Mouse (Mus musculus): ENCODE data around the gene Cd6.

Cd6 gene

DNA sequence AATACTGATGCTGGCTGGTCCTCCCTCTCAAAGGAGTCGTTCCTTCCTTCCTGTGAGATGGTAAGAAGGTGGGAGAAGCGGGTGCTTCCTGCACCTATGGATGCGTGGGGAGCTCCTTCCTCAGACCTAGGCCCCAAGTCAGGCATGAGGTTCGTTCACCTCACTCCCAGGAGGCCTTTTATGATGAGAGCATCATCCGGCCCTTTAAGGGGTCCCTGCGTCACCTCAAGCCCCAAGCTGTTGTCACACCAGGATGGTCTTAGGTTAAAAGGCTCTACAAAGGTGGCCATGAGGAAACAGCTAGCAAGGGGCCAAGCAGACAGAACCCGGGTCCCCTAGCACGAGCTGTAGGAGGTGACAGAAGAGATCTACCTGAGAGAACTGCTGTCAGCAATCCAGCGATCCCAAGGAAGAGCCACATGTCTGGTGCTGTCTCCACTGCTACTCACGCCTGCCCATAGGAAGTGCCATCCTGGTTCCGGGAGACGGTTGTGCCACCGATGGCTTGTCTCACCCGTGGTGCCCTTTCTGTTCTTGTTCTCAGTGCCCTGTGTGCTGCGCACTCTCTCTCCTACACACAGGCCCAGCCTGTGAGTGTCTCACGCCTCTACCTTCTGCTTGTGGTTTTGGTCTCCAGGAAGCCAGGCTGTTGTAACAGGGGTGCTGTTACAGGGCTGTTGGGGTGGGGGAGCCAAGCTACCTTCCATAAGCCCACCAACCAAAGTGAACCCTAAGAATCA is at the start of gene Cd6:
Gene Cd6, minus strand, starts transcription at position 623 of the 740 bp plus-strand sequence.
- no peak for DNase-seq (ENCODE audit: low spot score)

DNA sequence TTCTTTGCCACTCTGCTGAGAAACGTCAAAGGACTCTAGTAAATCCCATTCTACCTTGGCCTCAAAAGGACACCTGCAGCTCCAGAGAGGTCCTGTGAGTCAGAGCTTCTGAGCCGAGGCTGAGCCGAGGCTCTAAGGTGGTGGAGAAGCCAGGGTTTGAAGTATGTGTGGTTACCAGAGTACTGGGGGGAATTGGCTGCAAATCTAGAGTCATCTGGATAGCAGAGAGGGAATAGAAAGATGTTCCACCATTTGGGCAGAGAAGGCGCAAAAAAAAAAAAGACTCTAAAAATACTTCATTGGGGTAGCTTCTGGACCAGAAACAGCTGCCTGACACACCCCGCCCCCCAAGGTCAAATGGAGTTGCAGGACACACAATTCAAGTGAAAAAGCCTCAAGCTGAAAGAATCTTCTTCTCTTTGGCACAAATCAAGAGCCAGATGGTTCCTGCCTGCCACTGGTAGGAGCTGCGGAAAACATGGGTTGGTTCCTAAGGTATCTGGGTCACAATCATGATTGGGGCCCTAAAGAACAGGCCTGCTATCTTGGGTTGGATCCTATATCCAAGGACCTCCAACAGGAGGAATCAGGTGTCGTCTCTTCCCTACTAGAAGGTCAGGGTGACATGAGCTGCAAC is 48.5 kb upstream of the Cd6 start:
- DNase-seq (ENCODE audit: low spot score), result no peak

- DNase-seq (ENCODE audit: low spot score), result no peak
Observed at GRCm38 (mm10) chr19:10871328-10871961, 41.6 kb upstream of the Cd6 start.

- no peak for DNase-seq (ENCODE audit: low spot score)
Observed at GRCm38 (mm10) chr19:10870676-10871075, 40.8 kb upstream of the Cd6 start.

GRCm38 (mm10) chr19:10869886-10870527 is 40.1 kb upstream of the Cd6 start, which contains the start of gene Tmem132a:
Tmem132a (minus strand) TSS chr19:10869940.
- no peak for DNase-seq (ENCODE audit: low spot score)

- DNase-seq (ENCODE audit: low spot score), result peak; percentile 94
Observed at GRCm38 (mm10) chr19:10869241-10869885, 39.5 kb upstream of the Cd6 start.

DNA sequence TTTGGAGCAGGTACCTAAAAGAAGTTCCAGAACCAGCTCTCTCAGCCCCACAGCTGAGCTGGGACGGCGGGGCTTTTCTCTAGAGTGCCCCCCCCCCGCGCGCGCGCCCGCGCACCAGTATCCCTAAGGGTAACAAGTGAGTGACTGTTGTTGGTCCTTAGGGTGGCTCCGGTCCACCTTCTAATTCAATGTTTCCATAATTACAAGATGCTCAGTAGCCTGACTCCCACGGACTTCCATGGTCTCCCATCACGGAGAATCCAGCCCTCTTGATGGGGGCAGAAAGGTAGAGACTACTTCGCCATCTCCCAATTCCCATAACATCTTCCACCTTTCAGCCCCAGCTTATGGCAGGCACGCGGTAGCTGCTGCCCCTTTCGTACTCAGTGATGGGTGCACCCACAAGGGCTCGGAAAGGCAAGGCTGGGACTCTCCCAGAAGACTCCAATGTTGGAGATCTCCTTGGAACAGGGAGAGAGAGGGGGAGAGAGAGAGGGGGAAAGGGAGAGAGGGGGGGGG is 38.8 kb upstream of the Cd6 start:
- DNase-seq (ENCODE audit: low spot score), result peak; percentile 19

DNA sequence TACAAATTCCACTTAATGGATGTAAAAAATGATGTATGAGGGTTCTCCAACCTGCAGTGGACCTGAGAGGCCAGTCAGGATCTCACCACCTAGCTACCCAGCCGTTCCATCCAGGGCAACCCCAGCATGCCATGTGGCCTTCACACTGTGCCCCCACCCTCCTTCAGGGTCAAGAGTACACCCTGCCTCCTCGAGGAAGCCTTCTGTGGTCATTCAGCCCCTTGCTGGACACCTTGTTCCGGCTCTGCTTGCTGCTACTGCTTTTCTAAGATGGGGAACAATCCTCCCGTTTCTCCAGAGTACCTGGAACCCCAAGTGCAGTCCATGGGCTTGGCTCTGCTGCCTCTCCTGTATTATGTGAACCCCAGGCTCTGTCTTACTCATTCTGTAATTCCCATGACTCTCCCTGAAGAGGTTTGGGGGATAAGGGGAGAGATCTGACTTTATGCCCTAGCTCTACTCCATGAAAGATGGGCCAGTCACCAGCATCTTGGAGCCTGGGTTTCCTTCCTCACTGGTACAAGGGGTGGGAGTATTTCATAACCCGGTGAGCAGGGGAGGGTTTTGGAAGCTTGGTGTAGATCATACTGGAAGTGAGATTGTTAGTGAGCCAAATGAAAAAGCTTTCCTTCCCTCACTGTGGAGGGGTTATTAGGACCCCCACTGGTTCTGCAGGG is 38.2 kb upstream of the Cd6 start:
- no peak for DNase-seq (ENCODE audit: low spot score)

DNA sequence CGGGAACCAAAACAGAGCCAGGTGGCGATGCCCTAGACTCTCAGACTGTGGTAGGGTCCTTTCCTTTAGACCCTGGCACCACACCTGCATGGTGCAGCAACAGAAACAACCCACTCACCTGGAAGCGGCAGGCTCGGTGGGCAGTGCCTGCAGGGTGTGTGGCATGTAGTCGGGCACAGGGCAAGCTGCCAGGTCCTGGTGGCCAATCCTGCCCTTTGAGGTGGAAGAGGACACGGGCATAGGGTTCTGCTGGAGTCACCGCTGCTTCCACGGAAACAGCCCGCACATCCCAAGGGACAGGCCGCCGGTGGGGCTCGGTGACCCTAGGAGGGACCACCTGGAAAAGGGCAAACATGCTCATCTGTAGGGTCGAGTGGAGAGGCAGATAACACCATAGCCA is 36.5 kb upstream of the Cd6 start:
- DNase-seq (ENCODE audit: low spot score), result no peak

- peak; percentile 51 for DNase-seq (ENCODE audit: low spot score)
Observed at GRCm38 (mm10) chr19:10860072-10860497, 30.2 kb upstream of the Cd6 start.

- no peak for DNase-seq (ENCODE audit: low spot score)
Observed at GRCm38 (mm10) chr19:10856520-10856919, 26.7 kb upstream of the Cd6 start.

DNA sequence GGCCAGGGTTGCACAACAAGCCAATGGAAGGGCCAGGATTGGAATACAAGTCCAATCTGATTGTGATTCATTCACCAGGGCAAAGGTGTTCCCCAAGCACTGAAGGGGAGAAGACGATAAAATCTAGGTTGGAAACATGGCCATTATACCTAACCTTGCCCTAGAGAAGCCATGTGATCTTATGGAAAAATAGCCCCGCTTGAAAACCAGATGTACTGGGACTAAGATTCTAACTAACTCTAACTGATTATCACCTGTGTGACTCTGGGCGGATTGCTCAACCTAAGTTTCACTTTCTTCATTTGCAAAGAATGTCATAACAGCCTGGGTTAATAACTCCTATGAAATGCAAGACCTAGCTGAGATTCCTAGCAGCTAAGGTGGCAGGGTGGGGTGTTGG is 25.6 kb upstream of the Cd6 start:
- DNase-seq (ENCODE audit: low spot score), result no peak

GRCm38 (mm10) chr19:10847311-10848087 is 17.6 kb upstream of the Cd6 start:
- DNase-seq (ENCODE audit: low spot score), result no peak

- peak; percentile 23 for DNase-seq (ENCODE audit: low spot score)
Observed at GRCm38 (mm10) chr19:10846150-10846549, 16.3 kb upstream of the Cd6 start.

- DNase-seq (ENCODE audit: low spot score), result no peak
Observed at GRCm38 (mm10) chr19:10845454-10845853, 15.6 kb upstream of the Cd6 start.

- no peak for DNase-seq (ENCODE audit: low spot score)
Observed at GRCm38 (mm10) chr19:10844206-10844605, 14.3 kb upstream of the Cd6 start.

GRCm38 (mm10) chr19:10842914-10843313 is 13.1 kb upstream of the Cd6 start:
- DNase-seq (ENCODE audit: low spot score), result peak; percentile 37

DNA sequence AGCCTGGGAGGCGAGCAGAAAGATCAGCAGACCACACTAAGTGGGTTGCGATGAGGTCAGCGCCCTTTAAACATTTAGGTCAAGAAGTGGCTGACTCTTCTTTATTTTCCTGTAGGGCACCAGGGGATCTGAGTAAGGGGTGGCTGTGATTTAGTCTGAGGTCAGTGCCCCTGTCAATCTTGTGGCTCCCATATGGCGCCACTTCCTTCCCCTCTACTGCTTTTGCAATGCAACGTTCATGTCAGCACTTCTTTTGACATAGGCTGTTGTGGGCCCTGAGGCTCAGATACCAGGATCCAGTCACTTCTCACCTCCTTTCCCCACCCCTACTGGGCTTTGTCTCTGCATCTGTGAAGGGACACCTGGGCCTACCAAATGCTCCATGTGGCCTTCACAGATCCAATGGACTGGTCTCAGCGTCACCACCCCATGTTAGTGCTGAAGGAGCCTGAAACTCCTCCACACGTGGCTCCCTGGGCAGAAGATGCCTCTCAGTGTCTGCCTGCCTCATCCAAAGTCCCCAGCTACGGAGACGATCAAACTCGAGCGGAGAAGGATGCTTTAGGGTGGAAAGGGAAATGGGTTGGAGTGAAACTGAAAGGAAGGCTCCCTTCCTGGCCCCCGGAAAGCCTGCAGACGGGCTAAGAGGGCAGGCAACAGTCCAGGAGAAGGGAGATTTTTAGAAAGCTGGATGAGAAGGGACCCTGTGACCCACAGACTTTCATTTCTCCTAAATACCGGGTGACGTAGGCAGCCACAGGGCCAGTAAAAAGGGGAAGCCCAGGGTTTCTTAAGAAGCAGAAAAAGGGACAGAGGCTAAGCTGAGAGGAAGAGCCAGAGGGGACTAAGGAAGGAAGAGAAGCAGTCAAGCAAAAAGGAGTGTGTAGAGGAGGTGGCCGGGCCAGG is 12.1 kb upstream of the Cd6 start:
- peak; percentile 88 for DNase-seq (ENCODE audit: low spot score)
